Mouse (Mus musculus) kidney, postnatal 0 days (tissue): ENCODE data around the gene Plppr2. TPM values are rescaled to one million over a fixed set of nuclear protein-coding genes. Genes with fewer than 3 reads are reported as not detected.

Source experiments
- ATAC-seq: fragments of 200-750 bp; cut with Nextera tagmentation; replicated peaks from 2 replicates; pipeline ENCODE4 v1.8.0; 2017; ENCODE audit warnings: low read depth, moderate number of reproducible peaks, moderate TSS enrichment, moderate library complexity; ENCODE audit not compliant: low FRiP score
- DNase-seq: peaks from one replicate; pipeline ENCODE4 v3.0.0-alpha.2; 2016; ENCODE audit warnings: low spot score
- H3K27ac ChIP-seq: fragments of 300-500 bp; sonication (generic); 2 replicates; pipeline ENCODE4 v1.5.1; 2014; ENCODE audit warnings: mild to moderate bottlenecking
- H3K27me3 ChIP-seq: fragments of 300-500 bp; sonication (generic); 2 replicates; pipeline ENCODE4 v1.6.1; 2014; ENCODE audit warnings: low read length, mixed read lengths; ENCODE audit not compliant: insufficient read depth
- H3K36me3 ChIP-seq: fragments of 300-500 bp; sonication (generic); 2 replicates; pipeline ENCODE4 v1.6.1; 2014; ENCODE audit warnings: low read length, mixed read lengths; ENCODE audit not compliant: insufficient read depth
- H3K4me1 ChIP-seq: fragments of 300-500 bp; sonication (generic); replicated peaks from 2 replicates; pipeline ENCODE4 v1.6.1; 2014; ENCODE audit warnings: antibody characterized with exemption, low read length, mixed read lengths; ENCODE audit not compliant: insufficient read depth
- H3K4me2 ChIP-seq: fragments of 300-500 bp; sonication (generic); 2 replicates; pipeline ENCODE4 v1.6.1; 2014; ENCODE audit warnings: mild to moderate bottlenecking, low read length, moderate library complexity, mixed read lengths
- H3K4me3 ChIP-seq: fragments of 300-500 bp; sonication (generic); replicated peaks from 2 replicates; pipeline ENCODE4 v1.5.1; 2014; ENCODE audit warnings: low read depth, low read length
- H3K9ac ChIP-seq: fragments of 300-500 bp; sonication (generic); 2 replicates; pipeline ENCODE4 v1.6.1; 2014; ENCODE audit warnings: low read depth, low read length
- H3K9me3 ChIP-seq: fragments of 300-500 bp; sonication (generic); replicated peaks from 2 replicates; pipeline ENCODE4 v1.6.1; 2016; ENCODE audit warnings: low read length, inconsistent platforms, mixed read lengths
- CTCF ChIP-seq: IDR thresholded peaks from 2 replicates; pipeline ENCODE4 v1.5.1; 2016; ENCODE audit warnings: antibody characterized with exemption, low read depth, mild to moderate bottlenecking, moderate library complexity
- WGBS: fragments of 180-500 bp; shearing (Covaris S2); extraction: QIAGEN DNeasy Blood & Tissue Kit; methylation state at CpG from one replicate; pipeline ENCODE4 v1.1.7; 2014; 5-methylcytosine and 5-hydroxymethylcytosine counted together
- polyA plus RNA-seq: library from polyadenylated mRNA; unstranded; fragments of >200 nt; fragmentation: Nextera tagmentation; extraction: Ambion mirVana; gene quantifications from 2 replicates; pipeline ENCODE4 v1.2.1, GENCODE M21; 2015

Plppr2 gene
- polyA plus RNA-seq, 1 experiment from 2014 or later: 4.8 TPM

GRCm38 (mm10) chr9:21948146-21948545 is 11.3 kb downstream of the Plppr2 start:
- Histone ChIP-seq H3K4me1 (peaks cover 4% of the 10 kb centered on the region; the same call in 1 of the 2 replicates), H3K9ac (no peak overlapping the region), H3K27me3 (no peaks in the 10 kb centered on the region), H3K4me2 (no peak overlapping the region), H3K4me3 (no peak overlapping the region), H3K27ac (no peak overlapping the region), H3K9me3 (no peaks in the 10 kb centered on the region), H3K36me3 (no peaks in the 10 kb centered on the region)
- WGBS: 51% methylated on average over 8 of the region's 8 CpGs
- DNase-seq (no peak), ATAC-seq (no peak)
- no peak for TF ChIP-seq CTCF

GRCm38 (mm10) chr9:21948790-21949189 is 12.0 kb downstream of the Plppr2 start:
- WGBS: 69% methylated on average over 6 of the region's 6 CpGs
- Histone ChIP-seq H3K9ac (no peak overlapping the region), H3K9me3 (no peaks in the 10 kb centered on the region), H3K27me3 (no peaks in the 10 kb centered on the region), H3K4me1 (peaks cover 4% of the 10 kb centered on the region; the same call in 1 of the 2 replicates), H3K27ac (no peak overlapping the region), H3K4me3 (no peak overlapping the region), H3K4me2 (no peak overlapping the region), H3K36me3 (no peaks in the 10 kb centered on the region)
- no peak for DNase-seq
- no peak for TF ChIP-seq CTCF
- ATAC-seq: no peak

- WGBS: 15% methylated on average over 11 of the region's 11 CpGs
- TF ChIP-seq CTCF: no peak
- no peak overlapping the region for H3K4me2 ChIP-seq
- ATAC-seq: no peak
- H3K27ac ChIP-seq: no peak overlapping the region
- H3K27me3 ChIP-seq: no peaks in the 10 kb centered on the region
- H3K36me3 ChIP-seq: no peaks in the 10 kb centered on the region
- DNase-seq: peak; percentile 64
- H3K4me1 ChIP-seq: peaks cover 4% of the 10 kb centered on the region; the same call in 1 of the 2 replicates
- H3K4me3 ChIP-seq: no peak overlapping the region
- H3K9ac ChIP-seq: no peak overlapping the region
- H3K9me3 ChIP-seq: no peaks in the 10 kb centered on the region
Observed at GRCm38 (mm10) chr9:21950322-21950721, 13.5 kb downstream of the Plppr2 start.

GRCm38 (mm10) chr9:21951977-21952376 is 15.1 kb downstream of the Plppr2 start:
- no peak overlapping the region for H3K4me2 ChIP-seq
- no peaks in the 10 kb centered on the region for H3K36me3 ChIP-seq
- peak; percentile 53 for TF ChIP-seq CTCF
- peaks cover 4% of the 10 kb centered on the region; the same call in 1 of the 2 replicates for H3K4me1 ChIP-seq
- no peaks in the 10 kb centered on the region for H3K27me3 ChIP-seq
- ATAC-seq (no peak), DNase-seq (no peak)
- WGBS: 75% methylated on average over 3 of the region's 3 CpGs
- no peak overlapping the region for H3K4me3 ChIP-seq
- H3K27ac ChIP-seq: no peak overlapping the region
- H3K9ac ChIP-seq: no peak overlapping the region
- H3K9me3 ChIP-seq: no peaks in the 10 kb centered on the region

- no peak for ATAC-seq
- 13% methylated on average over 3 of the region's 3 CpGs for WGBS
- H3K4me2 ChIP-seq: no peak overlapping the region
- no peak overlapping the region for H3K9ac ChIP-seq
- no peak overlapping the region for H3K4me3 ChIP-seq
- H3K27ac ChIP-seq: no peak overlapping the region
- DNase-seq: no peak
- TF ChIP-seq CTCF: no peak
- H3K4me1 ChIP-seq: no peaks in the 10 kb centered on the region
- H3K9me3 ChIP-seq: no peaks in the 10 kb centered on the region
- H3K27me3 ChIP-seq: no peaks in the 10 kb centered on the region
- H3K36me3 ChIP-seq: no peaks in the 10 kb centered on the region
Observed at GRCm38 (mm10) chr9:21953600-21953999, 16.8 kb downstream of the Plppr2 start.

- Histone ChIP-seq H3K27me3 (no peaks in the 10 kb centered on the region), H3K4me1 (no peaks in the 10 kb centered on the region), H3K9me3 (no peaks in the 10 kb centered on the region), H3K4me2 (no peak overlapping the region), H3K27ac (no peak overlapping the region), H3K36me3 (no peaks in the 10 kb centered on the region), H3K9ac (no peak overlapping the region), H3K4me3 (no peak overlapping the region)
- no peak for DNase-seq
- 77% methylated on average over 3 of the region's 3 CpGs for WGBS
- no peak for TF ChIP-seq CTCF
- no peak for ATAC-seq
Observed at GRCm38 (mm10) chr9:21954635-21955034, 17.8 kb downstream of the Plppr2 start.

- no peak for DNase-seq
- Histone ChIP-seq H3K27ac (peak overlapping the region; percentile 95; the same call in 1 of the 2 replicates), H3K4me3 (peak overlapping the region; percentile 61), H3K4me2 (peak overlapping the region; percentile 70), H3K9me3 (no peaks in the 10 kb centered on the region), H3K4me1 (peaks cover under 1% of the 10 kb centered on the region; the same call in 1 of the 2 replicates), H3K9ac (no peak overlapping the region), H3K36me3 (no peaks in the 10 kb centered on the region), H3K27me3 (no peaks in the 10 kb centered on the region)
- TF ChIP-seq CTCF: peak; percentile 57
- WGBS: 3% methylated on average over 18 of the region's 18 CpGs
- peak; percentile 51 for ATAC-seq
Observed at GRCm38 (mm10) chr9:21955225-21955569, 18.4 kb downstream of the Plppr2 start.
